Mouse (Mus musculus): ENCODE measurements around the gene Smagp.

Smagp gene

GRCm38 (mm10) chr15:100592817-100593216 is 43.9 kb downstream of the Smagp start:
- no peak for DNase-seq (ENCODE audit: extremely low spot score, low spot score)

GRCm38 (mm10) chr15:100590436-100590835 is 46.3 kb downstream of the Smagp start:
- DNase-seq (ENCODE audit: extremely low spot score, low spot score), result no peak

GRCm38 (mm10) chr15:100588297-100588696 is 48.4 kb downstream of the Smagp start:
- no peak for DNase-seq (ENCODE audit: extremely low spot score, low spot score)

- DNase-seq (ENCODE audit: extremely low spot score, low spot score), result no peak
Measured at GRCm38 (mm10) chr15:100587166-100587565, 49.6 kb downstream of the Smagp start.

GRCm38 (mm10) chr15:100585931-100586330 is 50.8 kb downstream of the Smagp start:
- DNase-seq (ENCODE audit: extremely low spot score, low spot score), result no peak

GRCm38 (mm10) chr15:100580108-100580507 is 56.6 kb downstream of the Smagp start:
- DNase-seq (ENCODE audit: extremely low spot score, low spot score), result no peak

GRCm38 (mm10) chr15:100577972-100578371 is 58.8 kb downstream of the Smagp start:
- DNase-seq (ENCODE audit: extremely low spot score, low spot score), result no peak

- no peak for DNase-seq (ENCODE audit: extremely low spot score, low spot score)
Measured at GRCm38 (mm10) chr15:100576810-100577209, 59.9 kb downstream of the Smagp start.

- DNase-seq (ENCODE audit: extremely low spot score, low spot score), result no peak
Measured at GRCm38 (mm10) chr15:100576392-100576791, 60.3 kb downstream of the Smagp start.

GRCm38 (mm10) chr15:100575366-100575765 is 61.4 kb downstream of the Smagp start:
- DNase-seq (ENCODE audit: extremely low spot score, low spot score), result no peak

- DNase-seq (ENCODE audit: extremely low spot score, low spot score), result no peak
Measured at GRCm38 (mm10) chr15:100574378-100574777, 62.4 kb downstream of the Smagp start.

- DNase-seq (ENCODE audit: extremely low spot score, low spot score), result no peak
Measured at GRCm38 (mm10) chr15:100573946-100574345, 62.8 kb downstream of the Smagp start.

Data from neural tube, embryonic 10.5 days (tissue).